Mouse (Mus musculus) kidney, adult 11 months (tissue): Measurements from ENCODE around the gene Neu3.

Experiments
- DNase-seq: peaks from one replicate; pipeline ENCODE4 v3.0.0; 2022

Gene Neu3

GRCm38 (mm10) chr7:99828083-99828570, at the start of gene Neu3:
Gene Neu3, minus strand, starts transcription at chr7:99828417.
- DNase-seq, result peak; percentile 93

DNA sequence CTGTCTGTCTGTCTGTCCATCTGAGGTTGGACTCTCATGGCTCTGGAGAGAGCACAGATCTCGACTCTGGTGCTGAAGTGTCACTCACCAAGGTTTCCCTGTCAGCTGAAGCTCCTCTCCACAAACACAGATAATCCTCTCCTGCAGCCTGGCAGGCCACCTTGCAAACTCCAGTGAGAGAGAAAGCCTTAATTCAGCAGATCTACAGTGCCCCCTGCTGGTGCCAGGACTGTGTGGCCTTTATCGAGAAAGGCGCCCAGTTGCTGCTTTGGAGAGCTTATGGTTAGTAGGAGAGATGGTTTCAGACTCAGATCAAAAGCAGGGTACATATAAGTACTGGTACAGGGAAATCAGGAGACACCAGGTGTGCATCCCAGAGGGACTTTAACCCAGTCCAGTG, 48.1 kb upstream of the Neu3 start:
- peak; percentile 45 for DNase-seq

GRCm38 (mm10) chr7:99875891-99876290, 47.7 kb upstream of the Neu3 start:
- DNase-seq, result no peak

GRCm38 (mm10) chr7:99873965-99874364, 45.7 kb upstream of the Neu3 start:
- DNase-seq, result no peak

DNA sequence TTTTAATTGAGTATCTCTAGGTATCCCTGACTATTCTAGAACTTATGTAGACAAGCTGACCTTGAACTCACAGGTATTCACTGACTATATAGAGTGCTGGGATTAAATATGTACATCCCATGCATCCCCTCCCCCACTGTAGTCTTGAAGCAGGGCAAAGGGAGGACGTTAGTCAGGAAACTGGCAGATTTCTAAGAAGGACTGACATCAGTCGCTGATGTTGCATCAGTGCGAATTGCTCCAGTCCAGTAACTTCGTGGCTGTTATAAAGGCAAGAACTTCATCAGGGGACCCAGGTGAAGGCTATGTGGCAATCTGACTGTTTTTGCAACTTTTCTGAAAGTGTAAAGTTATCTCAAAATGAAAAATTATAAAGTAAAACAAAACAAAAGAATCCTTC, 41.1 kb upstream of the Neu3 start:
- DNase-seq, result no peak

DNA sequence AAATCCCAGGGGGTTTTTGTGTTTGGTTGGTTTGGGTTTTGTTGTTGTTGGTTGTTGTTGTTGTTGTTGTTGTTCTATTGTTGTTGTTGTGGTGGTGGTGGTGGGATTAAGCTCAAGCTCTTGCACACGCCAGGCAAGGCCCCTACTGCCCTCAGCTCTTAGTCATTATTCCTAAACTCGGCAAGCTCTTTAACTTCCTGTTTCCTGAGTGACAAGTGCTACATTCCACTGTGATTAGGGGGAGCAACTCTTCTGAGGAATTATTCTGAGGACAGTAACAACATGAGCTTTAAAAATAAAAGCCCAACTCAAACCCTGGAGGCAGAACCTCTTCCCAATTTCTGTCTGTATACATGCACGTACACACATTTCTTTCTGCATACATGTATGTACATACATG, 37.0 kb upstream of the Neu3 start:
- DNase-seq, result no peak

- no peak for DNase-seq
These were observed 36.2 kb upstream of the Neu3 start for GRCm38 (mm10) chr7:99864241-99865028.

DNA sequence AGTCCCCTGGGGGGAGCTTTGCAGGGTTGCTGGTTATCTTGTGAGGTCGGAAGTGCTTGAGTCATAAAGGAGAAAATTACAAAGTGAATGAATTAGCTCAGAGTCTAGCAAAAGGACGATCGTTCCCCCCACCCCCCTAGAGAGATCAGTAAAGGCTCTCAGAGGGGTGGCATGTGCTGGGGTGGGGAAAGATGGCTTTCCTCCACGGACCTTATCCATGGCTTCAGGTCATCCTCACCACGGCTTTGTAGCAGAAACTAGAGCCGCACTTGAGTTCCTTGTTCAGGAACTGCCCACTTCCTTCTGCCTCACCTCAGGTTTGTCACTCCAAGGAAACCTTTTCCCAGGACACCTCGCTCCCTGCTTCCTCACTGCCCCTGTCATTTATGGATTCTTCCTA, 35.1 kb upstream of the Neu3 start, which contains the start of gene Spcs2:
Gene Spcs2, minus strand, starts transcription at position 101 of the 400 bp plus-strand sequence.
- no peak for DNase-seq

- peak; percentile 98 for DNase-seq
These were observed 30.8 kb upstream of the Neu3 start, which contains the start of gene Xrra1 for GRCm38 (mm10) chr7:99858813-99859585. Gene Xrra1, plus strand, starts transcription at chr7:99859116.

DNA sequence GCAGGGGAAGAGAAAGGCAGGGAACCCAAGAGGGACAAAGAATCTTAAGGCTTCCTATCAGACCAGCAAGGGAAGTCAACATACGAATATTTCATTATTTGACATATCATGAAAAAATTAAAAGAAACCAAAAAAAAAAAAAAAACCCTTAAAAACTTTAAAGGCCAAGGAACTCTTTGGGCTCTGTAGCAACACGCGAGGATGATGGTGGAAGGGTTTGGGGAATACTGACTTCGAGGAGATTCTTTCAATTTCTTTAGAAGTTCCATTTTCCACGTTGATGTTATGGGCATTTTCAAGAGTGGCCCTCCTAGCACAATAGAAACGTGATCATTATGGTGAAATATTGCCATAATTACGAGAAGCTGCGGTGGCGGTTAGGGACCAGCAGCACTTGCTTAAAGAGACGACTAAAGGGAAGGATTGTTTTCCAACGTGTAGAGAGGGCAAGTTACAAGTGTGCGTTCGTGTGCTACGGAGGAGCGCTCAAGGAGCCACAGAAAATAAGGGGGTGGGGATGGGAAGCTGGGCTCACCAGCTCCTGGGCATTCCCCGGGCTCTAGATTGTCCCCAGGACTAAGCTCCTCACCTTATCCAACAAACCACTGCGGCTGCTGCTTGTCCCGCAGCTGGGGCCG, 30.1 kb upstream of the Neu3 start:
- no peak for DNase-seq

GRCm38 (mm10) chr7:99856266-99856861, 28.1 kb upstream of the Neu3 start:
- no peak for DNase-seq

DNA sequence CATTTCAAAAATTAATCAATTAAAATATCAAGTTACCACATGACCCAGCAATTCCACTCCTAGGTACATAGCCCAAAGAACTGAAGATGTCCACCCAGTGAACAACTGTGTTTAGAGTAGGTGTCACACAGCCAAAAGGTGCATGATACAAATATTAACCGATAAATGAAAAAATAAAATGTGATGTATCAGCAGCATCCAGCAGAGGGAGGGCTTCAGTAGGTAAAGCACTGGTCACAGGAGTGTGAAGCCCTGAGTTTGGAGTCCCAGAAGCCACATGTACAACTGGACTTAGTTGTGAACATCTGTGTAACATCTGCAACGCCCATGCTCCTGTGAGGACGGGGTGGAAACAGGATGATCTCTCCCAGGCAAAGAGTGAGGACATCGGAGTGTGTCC, 26.1 kb upstream of the Neu3 start:
- DNase-seq, result no peak

DNA sequence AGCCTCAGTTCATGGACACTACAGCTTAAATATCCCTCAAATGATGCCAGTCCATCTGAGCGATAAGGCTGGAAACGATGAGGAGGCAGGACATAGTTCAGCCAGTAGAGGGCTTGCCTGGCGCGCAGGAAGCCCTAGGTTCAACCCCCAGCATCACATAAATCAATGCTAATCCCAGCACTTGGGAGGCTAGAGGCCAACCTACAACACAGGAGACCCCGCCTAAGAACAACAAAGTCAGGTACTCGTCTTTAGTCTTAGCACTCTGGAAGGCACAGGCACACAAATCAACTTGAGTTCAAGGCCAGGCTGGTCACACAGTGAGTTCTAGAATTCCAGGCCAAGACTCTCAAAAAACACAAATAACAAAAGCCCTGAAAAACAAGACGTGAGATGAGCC, 25.1 kb upstream of the Neu3 start:
- DNase-seq, result no peak

DNA sequence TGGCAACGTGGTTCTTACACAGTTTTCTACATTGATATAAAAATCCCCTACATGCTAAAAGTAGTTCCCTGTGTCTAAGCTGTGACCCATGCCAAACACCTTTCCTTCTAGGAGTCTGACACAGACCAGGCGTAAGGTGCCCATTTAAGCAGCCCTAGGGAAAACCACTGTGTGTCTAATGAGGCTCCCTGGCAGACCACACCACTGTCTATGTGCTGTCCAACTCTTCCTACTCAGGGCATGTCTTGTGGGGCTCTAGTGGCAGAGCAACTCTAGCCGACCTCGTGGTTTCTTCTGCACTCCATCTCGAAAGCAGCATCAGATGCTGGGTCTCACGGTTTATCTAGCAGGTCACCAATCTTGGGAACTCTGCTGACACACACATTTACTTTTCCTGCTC, 23.4 kb upstream of the Neu3 start:
- DNase-seq, result no peak

- DNase-seq, result no peak
These were observed 22.9 kb upstream of the Neu3 start for GRCm38 (mm10) chr7:99851121-99851520.

- no peak for DNase-seq
These were observed 22.3 kb upstream of the Neu3 start for GRCm38 (mm10) chr7:99850534-99850933.

DNA sequence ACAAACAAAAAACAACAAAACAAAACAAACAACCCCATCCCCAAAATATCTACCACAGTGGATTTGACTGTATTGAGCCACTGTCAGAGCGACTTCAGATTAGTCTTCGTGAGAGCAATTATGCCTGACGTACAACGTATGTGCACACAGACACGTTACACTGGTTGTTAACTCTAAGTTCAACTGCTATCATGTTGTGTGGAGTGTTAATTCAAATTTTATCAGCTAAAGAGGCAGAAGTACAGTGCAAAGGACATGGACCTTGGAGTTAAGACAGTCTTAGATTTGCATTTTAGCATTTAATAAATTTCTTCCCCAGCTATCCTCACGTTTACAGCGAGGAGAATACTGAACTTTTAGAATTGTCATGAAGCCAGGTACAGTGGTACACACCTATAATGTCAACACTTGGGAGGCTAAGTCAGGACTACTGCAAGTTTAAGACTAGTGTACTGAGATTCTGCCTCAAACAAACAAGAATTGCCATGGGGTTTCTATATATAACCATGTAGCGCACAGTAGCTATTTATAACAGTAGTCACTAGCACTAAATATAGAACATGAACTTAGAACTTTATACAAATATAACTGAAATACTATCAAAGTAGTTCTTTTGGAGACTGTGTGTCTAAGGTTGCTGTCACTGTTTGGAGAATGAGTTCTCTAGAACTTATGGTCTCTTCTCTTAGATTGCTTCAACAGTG, 17.5 kb upstream of the Neu3 start:
- no peak for DNase-seq

- DNase-seq, result no peak
These were observed 10.0 kb upstream of the Neu3 start for GRCm38 (mm10) chr7:99838241-99838640.

DNA sequence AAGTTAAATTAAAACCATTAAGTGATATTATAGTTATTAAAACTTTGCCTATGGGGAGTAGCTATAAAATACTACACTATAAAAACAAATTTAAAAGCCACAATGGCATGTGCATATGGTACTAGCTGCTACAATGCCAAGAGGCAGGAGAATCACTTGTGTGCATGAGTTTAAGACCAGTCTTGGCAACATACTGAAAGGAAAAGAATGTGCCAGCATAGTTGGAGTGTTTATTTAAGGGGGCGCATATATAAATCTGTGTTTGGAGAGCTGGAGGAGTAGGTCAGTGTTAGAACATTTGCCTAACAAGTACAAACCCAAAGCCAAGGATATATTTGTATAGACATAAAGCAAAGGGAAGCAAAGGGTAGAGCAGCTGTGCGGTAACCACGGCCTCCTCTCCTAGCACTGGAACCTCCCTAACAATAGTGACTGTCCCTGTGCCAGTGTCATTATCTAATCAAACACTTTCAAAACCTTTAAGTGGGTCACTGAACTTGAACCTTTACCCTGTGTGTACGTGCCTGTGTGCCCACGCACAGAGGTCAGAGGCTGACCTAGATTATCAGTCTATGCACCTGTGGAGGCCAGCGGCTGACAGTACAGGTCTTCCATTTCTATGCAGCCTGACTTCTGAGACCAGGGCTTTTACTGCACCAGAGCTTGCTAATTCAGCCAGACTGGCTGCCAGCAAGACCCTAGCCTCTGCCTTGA, 9.3 kb upstream of the Neu3 start:
- no peak for DNase-seq

DNA sequence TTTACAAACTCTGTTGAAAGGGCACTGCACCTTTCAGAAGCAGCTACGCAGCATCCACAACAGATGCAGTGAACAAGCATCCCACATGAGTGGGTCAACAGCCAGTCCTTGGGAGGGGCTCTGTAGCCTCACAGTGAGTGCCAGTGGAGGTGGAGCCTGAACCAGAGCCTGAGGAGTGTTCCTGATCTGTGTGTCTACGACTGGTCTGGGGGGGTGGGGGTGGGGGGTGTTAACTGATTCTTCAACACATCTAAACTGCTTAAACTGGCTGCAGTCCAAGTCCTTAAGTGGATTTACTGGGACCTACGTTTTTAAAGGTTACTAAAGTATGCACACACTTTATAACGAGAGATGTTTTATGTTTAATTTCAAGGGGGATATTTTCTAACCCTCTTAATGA, 8.6 kb upstream of the Neu3 start:
- no peak for DNase-seq

- no peak for DNase-seq
These were observed 6.2 kb upstream of the Neu3 start for GRCm38 (mm10) chr7:99834314-99834853.

DNA sequence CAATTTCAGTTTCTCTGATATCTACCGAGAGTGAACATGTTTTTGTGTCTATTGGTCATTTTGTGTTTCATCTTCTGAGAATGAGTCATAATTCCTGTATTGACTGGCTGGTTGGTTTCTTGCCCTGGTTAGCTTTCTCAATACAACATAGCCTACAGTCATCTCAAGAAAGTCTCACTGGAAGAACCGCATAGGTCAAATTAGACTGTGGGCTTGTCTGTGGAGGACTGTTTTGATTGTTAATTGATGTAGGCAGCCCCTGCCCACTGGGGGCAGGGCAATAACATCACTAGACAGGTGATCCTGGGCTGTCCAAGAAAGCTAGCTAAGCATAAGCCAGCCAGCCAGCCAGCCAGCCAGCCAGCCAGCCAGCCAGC, 5.6 kb upstream of the Neu3 start:
- DNase-seq, result no peak
